Mouse (Mus musculus) megakaryocyte, embryonic 14.5 days (primary cell): ENCODE measurements at regions not wholly inside any gene's neighbourhood (a gene's known extent, or its start where the extent isn't known, plus 50 kb on each side); places are given as distances from the start of the nearest gene placed in this dataset.

Experiments used
- H3K27me3 ChIP-seq: replicated peaks from 2 replicates; pipeline ENCODE3; 2012; ENCODE audit warnings: inconsistent platforms
- H3K36me3 ChIP-seq: replicated peaks from 2 replicates; pipeline ENCODE3; 2012; ENCODE audit warnings: low read length, inconsistent platforms, mixed read lengths
- H3K4me1 ChIP-seq: 2 replicates; pipeline ENCODE4 v1.6.1; 2012; ENCODE audit warnings: inconsistent platforms
- H3K4me3 ChIP-seq: replicated peaks from 2 replicates; pipeline ENCODE3; 2012; ENCODE audit warnings: moderate library complexity, mild to moderate bottlenecking, inconsistent platforms
- H3K9me3 ChIP-seq: 2 replicates; pipeline ENCODE4 v1.6.1; 2012; ENCODE audit warnings: inconsistent platforms
- FLI1 ChIP-seq: IDR thresholded peaks from 2 replicates; pipeline ENCODE4 v1.6.1; 2012; ENCODE audit warnings: low read length, inconsistent platforms, mixed read lengths
- GATA1 ChIP-seq: IDR thresholded peaks from 3 replicates; pipeline ENCODE4 v1.6.1; 2012; ENCODE audit warnings: mixed read lengths, low read length, inconsistent platforms, borderline replicate concordance

- H3K4me3 ChIP-seq, result no peak overlapping the region
- no peak for TF ChIP-seq FLI1
- no peak for TF ChIP-seq GATA1
- H3K4me1 ChIP-seq, result no peaks in the 10 kb centered on the region
- no peaks in the 10 kb centered on the region for H3K36me3 ChIP-seq
- H3K27me3 ChIP-seq, result peaks cover 31% of the 10 kb centered on the region
- H3K9me3 ChIP-seq, result peaks cover 24% of the 10 kb centered on the region
These were observed 117.5 kb upstream of the Lhx5 start for GRCm38 (mm10) chr5:120313984-120314383.

GRCm38 (mm10) chr5:120315116-120315515, 116.4 kb upstream of the Lhx5 start:
- TF ChIP-seq GATA1 (no peak), FLI1 (no peak)

GRCm38 (mm10) chr5:120318951-120319350, 112.5 kb upstream of the Lhx5 start:
- no peak for TF ChIP-seq FLI1
- no peak for TF ChIP-seq GATA1
- H3K4me3 ChIP-seq, result no peak overlapping the region
- no peaks in the 10 kb centered on the region; the same call in 1 of the 2 replicates for H3K4me1 ChIP-seq
- peaks cover 62% of the 10 kb centered on the region for H3K27me3 ChIP-seq
- no peaks in the 10 kb centered on the region for H3K9me3 ChIP-seq
- H3K36me3 ChIP-seq, result no peaks in the 10 kb centered on the region

More at GRCm38 (mm10) chr5:120315116-120315515, 116.4 kb upstream of the Lhx5 start:
- Histone ChIP-seq H3K9me3 (peaks cover 24% of the 10 kb centered on the region), H3K27me3 (peaks cover 34% of the 10 kb centered on the region), H3K4me1 (no peaks in the 10 kb centered on the region; the same call in 1 of the 2 replicates), H3K4me3 (no peak overlapping the region), H3K36me3 (no peaks in the 10 kb centered on the region)

GRCm38 (mm10) chr5:120322031-120322731, 109.3 kb upstream of the Lhx5 start:
- no peaks in the 10 kb centered on the region; the same call in 1 of the 2 replicates for H3K4me1 ChIP-seq
- TF ChIP-seq GATA1 (no peak), FLI1 (no peak)
- H3K9me3 ChIP-seq, result peaks cover 2% of the 10 kb centered on the region; the same call in 1 of the 2 replicates
- H3K27me3 ChIP-seq, result peaks cover 68% of the 10 kb centered on the region
- no peaks in the 10 kb centered on the region for H3K36me3 ChIP-seq
- H3K4me3 ChIP-seq, result no peak overlapping the region

- peaks cover 8% of the 10 kb centered on the region for H3K9me3 ChIP-seq
- TF ChIP-seq FLI1 (no peak), GATA1 (no peak)
- H3K36me3 ChIP-seq, result no peaks in the 10 kb centered on the region
- no peak overlapping the region for H3K4me3 ChIP-seq
- H3K27me3 ChIP-seq, result peaks cover 70% of the 10 kb centered on the region
- H3K4me1 ChIP-seq, result no peaks in the 10 kb centered on the region; the same call in 1 of the 2 replicates
These were observed 108.7 kb upstream of the Lhx5 start for GRCm38 (mm10) chr5:120322732-120323316.

GRCm38 (mm10) chr5:120324111-120324510, 107.4 kb upstream of the Lhx5 start:
- H3K27me3 ChIP-seq, result peaks cover 66% of the 10 kb centered on the region
- H3K36me3 ChIP-seq, result no peaks in the 10 kb centered on the region
- H3K4me1 ChIP-seq, result no peaks in the 10 kb centered on the region; the same call in 1 of the 2 replicates
- peaks cover 17% of the 10 kb centered on the region for H3K9me3 ChIP-seq
- H3K4me3 ChIP-seq, result no peak overlapping the region
- no peak for TF ChIP-seq GATA1
- TF ChIP-seq FLI1, result no peak

GRCm38 (mm10) chr5:120325386-120325910, 106.1 kb upstream of the Lhx5 start:
- H3K36me3 ChIP-seq, result no peaks in the 10 kb centered on the region
- H3K9me3 ChIP-seq, result peaks cover 23% of the 10 kb centered on the region
- no peak for TF ChIP-seq GATA1
- no peaks in the 10 kb centered on the region for H3K4me1 ChIP-seq
- peaks cover 57% of the 10 kb centered on the region for H3K27me3 ChIP-seq
- H3K4me3 ChIP-seq, result no peak overlapping the region

GRCm38 (mm10) chr5:120332030-120332429, 99.5 kb upstream of the Lhx5 start:
- Histone ChIP-seq H3K4me3 (no peak overlapping the region), H3K36me3 (no peaks in the 10 kb centered on the region), H3K9me3 (peaks cover 23% of the 10 kb centered on the region), H3K27me3 (peaks cover 16% of the 10 kb centered on the region), H3K4me1 (no peaks in the 10 kb centered on the region)
- TF ChIP-seq FLI1, result no peak
- TF ChIP-seq GATA1, result no peak

- Histone ChIP-seq H3K4me1 (no peaks in the 10 kb centered on the region), H3K36me3 (no peaks in the 10 kb centered on the region), H3K27me3 (peaks cover 44% of the 10 kb centered on the region), H3K4me3 (no peak overlapping the region), H3K9me3 (no peaks in the 10 kb centered on the region)
- TF ChIP-seq GATA1, result no peak
- TF ChIP-seq FLI1, result no peak
These were observed 92.3 kb upstream of the Lhx5 start for GRCm38 (mm10) chr5:120339162-120339561.

GRCm38 (mm10) chr5:120340696-120341231, 90.7 kb upstream of the Lhx5 start:
- Histone ChIP-seq H3K36me3 (no peaks in the 10 kb centered on the region), H3K4me1 (no peaks in the 10 kb centered on the region), H3K9me3 (no peaks in the 10 kb centered on the region), H3K4me3 (no peak overlapping the region), H3K27me3 (peaks cover 39% of the 10 kb centered on the region)
- TF ChIP-seq GATA1 (no peak), FLI1 (no peak)
